Mouse (Mus musculus): ENCODE data around the gene Plagl1. TPM values are rescaled to one million over a fixed set of nuclear protein-coding genes. Genes with fewer than 3 reads are reported as not detected.

Plagl1 gene
- polyA plus RNA-seq, 1 experiment, result 3.6 TPM

GRCm38 (mm10) chr10:13152811-13153364 is 92.6 kb downstream of the Plagl1 start:
- no peaks in the 10 kb centered on the region for H3K36me3 ChIP-seq (ENCODE audit: control insufficient read depth, insufficient read depth, low read length)
- no peaks in the 10 kb centered on the region for H3K4me1 ChIP-seq (ENCODE audit: control insufficient read depth, insufficient read depth, insufficient read length, low read length)
- WGBS, result 89% methylated on average over 4 of the region's 4 CpGs
- H3K27ac ChIP-seq (ENCODE audit: insufficient read depth, low read depth, low read length), result no peak overlapping the region
- H3K27me3 ChIP-seq (ENCODE audit: control insufficient read depth, insufficient read depth, low read length), result no peaks in the 10 kb centered on the region
- no peak for TF ChIP-seq POLR2A (IDR thresholded peaks at IDR 0.05; ENCODE audit: low read depth, low read length)
- TF ChIP-seq CTCF (IDR thresholded peaks at IDR 0.05; ENCODE audit: extremely low read depth, insufficient read length, insufficient replicate concordance, low read depth, low read length), result no peak
- no peak overlapping the region for H3K4me3 ChIP-seq (ENCODE audit: low read depth, low read length)

DNA sequence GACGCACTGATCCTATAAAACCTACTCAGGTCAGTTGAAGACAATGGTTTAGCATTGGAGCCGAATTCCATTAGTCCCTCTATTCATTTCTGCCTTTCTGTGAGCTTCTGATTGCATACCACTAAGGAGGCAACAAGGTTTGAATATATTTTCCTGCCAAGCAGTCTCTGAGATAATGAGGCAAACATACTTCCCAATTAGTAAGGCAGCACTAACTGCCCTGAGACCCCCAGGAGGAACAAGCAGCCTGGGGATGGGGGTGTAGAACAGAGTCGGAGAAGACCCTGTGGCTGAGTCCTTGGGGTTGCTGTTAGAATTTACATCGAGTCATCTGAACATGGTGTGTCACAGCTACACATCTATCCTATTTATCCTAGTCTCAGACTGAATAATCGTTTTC is 95.1 kb downstream of the Plagl1 start:
- H3K27ac ChIP-seq (ENCODE audit: insufficient read depth, low read depth, low read length), result no peak overlapping the region

DNA sequence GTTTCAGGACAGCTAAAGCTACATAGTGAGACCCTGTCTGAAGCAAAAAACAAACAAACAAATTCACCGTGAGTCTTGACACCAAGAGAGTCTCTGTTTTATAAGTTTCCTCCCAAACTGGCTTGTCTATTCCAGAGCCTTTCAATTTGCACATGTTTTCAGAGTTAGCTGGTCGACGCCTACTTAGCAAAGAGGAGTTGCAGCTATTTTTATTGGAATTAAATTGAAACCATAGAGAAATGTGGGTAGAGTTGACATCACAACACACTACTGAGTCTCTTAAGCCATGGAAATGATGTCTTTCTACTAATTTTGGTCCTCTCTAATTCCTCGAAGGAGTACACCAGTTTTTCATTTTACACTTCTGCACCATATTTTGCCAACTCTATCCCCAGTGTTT is 100.6 kb downstream of the Plagl1 start:
- Histone ChIP-seq H3K4me3 (ENCODE audit: low read depth, low read length) (no peak overlapping the region), H3K27me3 (ENCODE audit: control insufficient read depth, insufficient read depth, low read length) (no peaks in the 10 kb centered on the region; the same call in 1 of the 2 replicates), H3K4me1 (ENCODE audit: control insufficient read depth, insufficient read depth, insufficient read length, low read length) (no peaks in the 10 kb centered on the region), H3K36me3 (ENCODE audit: control insufficient read depth, insufficient read depth, low read length) (no peaks in the 10 kb centered on the region), H3K27ac (ENCODE audit: insufficient read depth, low read depth, low read length) (no peak overlapping the region)
- no peak for TF ChIP-seq POLR2A (IDR thresholded peaks at IDR 0.05; ENCODE audit: low read depth, low read length)
- TF ChIP-seq CTCF (IDR thresholded peaks at IDR 0.05; ENCODE audit: extremely low read depth, insufficient read length, insufficient replicate concordance, low read depth, low read length), result no peak
- WGBS, result 89% methylated on average over 4 of the region's 4 CpGs

More for the DNA sequence above, 95.1 kb downstream of the Plagl1 start:
- Histone ChIP-seq H3K36me3 (ENCODE audit: control insufficient read depth, insufficient read depth, low read length) (no peaks in the 10 kb centered on the region), H3K27me3 (ENCODE audit: control insufficient read depth, insufficient read depth, low read length) (no peaks in the 10 kb centered on the region), H3K4me1 (ENCODE audit: control insufficient read depth, insufficient read depth, insufficient read length, low read length) (no peaks in the 10 kb centered on the region), H3K4me3 (ENCODE audit: low read depth, low read length) (no peak overlapping the region)
- TF ChIP-seq POLR2A (IDR thresholded peaks at IDR 0.05; ENCODE audit: low read depth, low read length) (no peak), CTCF (IDR thresholded peaks at IDR 0.05; ENCODE audit: extremely low read depth, insufficient read length, insufficient replicate concordance, low read depth, low read length) (no peak)
- WGBS, result 84% methylated on average over 5 of the region's 5 CpGs

DNA sequence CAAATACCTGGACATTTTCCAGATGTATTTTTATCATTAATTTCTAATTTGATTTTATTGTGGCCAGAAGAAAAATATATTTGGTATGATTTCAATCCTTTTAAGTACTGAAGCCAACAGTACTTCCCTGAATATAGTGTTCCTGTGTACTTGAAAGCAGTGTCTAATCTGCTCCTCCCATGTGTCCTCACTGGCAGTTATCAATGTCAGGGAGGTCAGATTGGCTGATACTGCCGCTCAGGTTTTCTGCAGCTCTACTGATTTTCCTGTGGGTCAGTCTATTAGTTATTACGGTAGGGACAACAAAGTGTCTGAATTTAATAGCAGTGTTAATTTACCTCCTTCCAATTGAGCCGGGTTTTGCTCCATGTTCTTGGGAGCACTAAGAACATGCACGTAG is 101.7 kb downstream of the Plagl1 start:
- H3K4me3 ChIP-seq (ENCODE audit: low read depth, low read length), result no peak overlapping the region
- WGBS, result 68% methylated on average over 4 of the region's 4 CpGs
- no peaks in the 10 kb centered on the region for H3K4me1 ChIP-seq (ENCODE audit: control insufficient read depth, insufficient read depth, insufficient read length, low read length)
- TF ChIP-seq CTCF (IDR thresholded peaks at IDR 0.05; ENCODE audit: extremely low read depth, insufficient read length, insufficient replicate concordance, low read depth, low read length) (no peak), POLR2A (IDR thresholded peaks at IDR 0.05; ENCODE audit: low read depth, low read length) (no peak)
- no peaks in the 10 kb centered on the region; the same call in 1 of the 2 replicates for H3K27me3 ChIP-seq (ENCODE audit: control insufficient read depth, insufficient read depth, low read length)
- no peak overlapping the region for H3K27ac ChIP-seq (ENCODE audit: insufficient read depth, low read depth, low read length)
- no peaks in the 10 kb centered on the region for H3K36me3 ChIP-seq (ENCODE audit: control insufficient read depth, insufficient read depth, low read length)

GRCm38 (mm10) chr10:13168461-13168860 is 108.2 kb downstream of the Plagl1 start:
- no peaks in the 10 kb centered on the region for H3K27me3 ChIP-seq (ENCODE audit: control insufficient read depth, insufficient read depth, low read length)
- H3K4me3 ChIP-seq (ENCODE audit: low read depth, low read length), result no peak overlapping the region
- TF ChIP-seq CTCF (IDR thresholded peaks at IDR 0.05; ENCODE audit: extremely low read depth, insufficient read length, insufficient replicate concordance, low read depth, low read length) (no peak), POLR2A (IDR thresholded peaks at IDR 0.05; ENCODE audit: low read depth, low read length) (no peak)
- 81% methylated on average over 5 of the region's 5 CpGs for WGBS
- H3K4me1 ChIP-seq (ENCODE audit: control insufficient read depth, insufficient read depth, insufficient read length, low read length), result no peaks in the 10 kb centered on the region
- no peaks in the 10 kb centered on the region for H3K36me3 ChIP-seq (ENCODE audit: control insufficient read depth, insufficient read depth, low read length)
- no peak overlapping the region for H3K27ac ChIP-seq (ENCODE audit: insufficient read depth, low read depth, low read length)

DNA sequence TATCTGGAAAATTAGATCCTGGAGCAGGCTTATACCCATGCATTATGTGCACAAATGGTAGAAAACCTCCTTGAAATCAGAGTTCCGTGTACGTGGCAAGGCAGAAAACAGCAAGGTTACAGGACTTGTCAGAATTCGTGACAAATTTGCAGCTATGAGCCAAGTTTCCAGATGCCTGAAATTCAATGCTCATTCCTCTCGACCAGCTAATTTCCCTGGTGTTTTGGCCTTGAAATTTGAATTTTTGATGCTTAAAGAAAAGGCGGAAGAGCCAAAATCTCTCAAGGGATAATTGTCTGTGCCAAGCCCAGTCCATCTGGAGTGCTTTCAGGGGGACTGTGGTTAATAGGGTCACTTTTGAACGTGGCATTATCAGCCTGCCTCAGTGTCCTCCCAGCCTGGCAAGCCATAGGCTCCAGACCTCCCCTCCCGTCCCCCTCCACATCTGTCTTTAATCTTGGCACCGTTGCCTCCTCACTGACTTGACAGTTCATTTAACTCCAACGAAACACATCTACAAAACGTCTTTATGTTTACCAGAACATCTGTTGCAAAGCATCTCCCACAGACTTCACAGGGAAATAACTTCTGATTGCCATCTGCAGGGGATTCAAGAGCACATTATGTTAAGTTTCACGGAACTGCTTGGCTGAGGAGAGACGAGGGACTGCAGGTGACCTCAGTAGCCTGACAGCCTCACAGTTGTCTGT is 110.6 kb downstream of the Plagl1 start:
- Histone ChIP-seq H3K27ac (ENCODE audit: insufficient read depth, low read depth, low read length) (no peak overlapping the region), H3K36me3 (ENCODE audit: control insufficient read depth, insufficient read depth, low read length) (no peaks in the 10 kb centered on the region), H3K4me1 (ENCODE audit: control insufficient read depth, insufficient read depth, insufficient read length, low read length) (no peaks in the 10 kb centered on the region), H3K27me3 (ENCODE audit: control insufficient read depth, insufficient read depth, low read length) (no peaks in the 10 kb centered on the region), H3K4me3 (ENCODE audit: low read depth, low read length) (no peak overlapping the region)
- 61% methylated on average over 12 of the region's 12 CpGs for WGBS
- TF ChIP-seq CTCF (IDR thresholded peaks at IDR 0.05; ENCODE audit: extremely low read depth, insufficient read length, insufficient replicate concordance, low read depth, low read length), result no peak
- no peak for TF ChIP-seq POLR2A (IDR thresholded peaks at IDR 0.05; ENCODE audit: low read depth, low read length)

GRCm38 (mm10) chr10:13171461-13171860 is 111.2 kb downstream of the Plagl1 start:
- Histone ChIP-seq H3K4me3 (ENCODE audit: low read depth, low read length) (no peak overlapping the region), H3K4me1 (ENCODE audit: control insufficient read depth, insufficient read depth, insufficient read length, low read length) (no peaks in the 10 kb centered on the region), H3K27ac (ENCODE audit: insufficient read depth, low read depth, low read length) (no peak overlapping the region), H3K27me3 (ENCODE audit: control insufficient read depth, insufficient read depth, low read length) (no peaks in the 10 kb centered on the region), H3K36me3 (ENCODE audit: control insufficient read depth, insufficient read depth, low read length) (no peaks in the 10 kb centered on the region)
- WGBS, result 53% methylated on average over 2 of the region's 2 CpGs
- no peak for TF ChIP-seq POLR2A (IDR thresholded peaks at IDR 0.05; ENCODE audit: low read depth, low read length)
- no peak for TF ChIP-seq CTCF (IDR thresholded peaks at IDR 0.05; ENCODE audit: extremely low read depth, insufficient read length, insufficient replicate concordance, low read depth, low read length)
